Mouse (Mus musculus) lung, postnatal 4 days (tissue): ENCODE data around the gene Tbx21.

Experiments used
- DNase-seq, 2 experiments: peaks; one replicate each; pipeline ENCODE4 v3.0.0; 2021

The Tbx21 gene

GRCm38 (mm10) chr11:97131683-97132082, 16.6 kb upstream of the Tbx21 start:
- DNase-seq = no peak

DNA sequence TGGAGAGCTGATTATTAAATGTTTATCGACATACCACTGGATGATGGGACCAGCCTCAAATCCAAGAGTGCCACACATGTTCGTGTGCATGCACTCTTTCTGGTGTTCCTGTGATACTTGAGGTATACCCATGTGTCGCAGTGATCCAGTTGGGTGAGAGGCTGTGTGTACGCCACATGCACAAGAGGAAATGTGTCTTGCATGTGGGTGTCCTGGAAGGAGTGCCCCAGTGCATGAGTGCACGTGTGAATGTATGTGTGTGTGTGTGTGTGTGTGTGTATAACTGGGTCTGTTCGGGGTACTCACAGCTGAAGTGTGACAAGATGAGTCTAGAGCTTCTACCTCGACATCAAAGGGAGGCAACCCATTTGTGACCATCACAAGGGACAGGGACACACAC, 15.2 kb upstream of the Tbx21 start:
- no peak for DNase-seq

DNA sequence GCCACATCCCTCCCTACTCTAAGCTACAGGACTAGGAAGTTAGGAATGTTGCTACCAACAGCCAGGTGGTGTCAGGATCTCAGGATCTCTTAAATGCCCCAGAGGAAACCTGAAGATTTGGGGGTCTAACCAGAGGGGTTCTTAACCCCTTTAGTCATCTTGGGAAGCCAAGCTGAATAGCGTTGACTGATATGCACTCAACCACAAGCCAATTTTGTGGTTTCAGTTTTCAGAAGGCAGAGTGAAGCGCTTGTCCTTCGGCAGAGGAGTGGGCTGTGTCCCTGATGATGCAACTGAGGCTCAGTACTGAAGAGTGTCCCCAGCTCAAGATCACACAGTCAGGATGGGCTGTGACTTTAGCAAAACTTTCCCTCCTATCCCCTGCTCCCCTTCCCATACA, 13.8 kb upstream of the Tbx21 start:
- DNase-seq = no peak

GRCm38 (mm10) chr11:97127470-97128223, 12.5 kb upstream of the Tbx21 start:
- DNase-seq = peak in 1 of 2 experiments; percentile 19

- peak; percentile 54 to 68 for DNase-seq
These were observed 11.7 kb upstream of the Tbx21 start for GRCm38 (mm10) chr11:97126645-97127468.

DNA sequence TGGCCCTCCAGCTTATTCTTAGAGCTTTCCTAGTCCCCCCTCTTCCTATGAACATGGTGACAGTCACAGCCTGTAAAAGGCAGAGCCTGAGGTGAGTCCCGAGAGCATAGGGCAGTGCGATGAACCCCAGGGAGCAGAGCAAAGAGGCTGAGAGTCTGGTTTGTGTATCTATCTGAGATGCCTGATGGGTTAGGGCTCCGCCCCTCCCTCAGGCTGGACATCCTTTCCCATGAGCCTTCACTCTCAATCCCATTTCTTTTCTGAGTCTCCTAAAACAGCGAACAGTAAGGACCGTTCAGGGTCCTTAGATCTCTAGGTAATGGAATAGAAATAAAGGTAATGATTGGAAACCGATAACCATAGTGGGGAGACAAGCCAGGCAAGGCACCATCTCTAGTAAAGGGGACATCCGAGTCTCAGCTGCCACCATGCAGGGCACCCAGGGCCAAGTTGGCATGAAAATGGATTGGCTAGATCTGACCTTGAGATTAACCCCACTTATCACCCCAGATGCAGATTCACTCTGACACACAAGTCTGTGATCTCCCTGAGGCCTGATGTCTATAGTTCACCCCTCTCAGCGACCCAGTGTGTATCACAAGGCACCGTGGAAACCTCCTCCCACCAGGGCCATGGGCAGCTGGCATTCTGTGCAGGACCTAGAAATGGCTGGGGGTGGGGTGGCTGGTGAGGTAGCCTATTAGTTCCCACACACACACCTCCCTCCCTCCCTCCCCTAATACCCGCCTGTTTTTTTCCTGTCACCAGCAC, 9.3 kb upstream of the Tbx21 start:
- peak in 1 of 2 experiments; percentile 15 for DNase-seq

GRCm38 (mm10) chr11:97123282-97123890, 8.3 kb upstream of the Tbx21 start:
- DNase-seq = peak in 1 of 2 experiments; percentile 16

DNA sequence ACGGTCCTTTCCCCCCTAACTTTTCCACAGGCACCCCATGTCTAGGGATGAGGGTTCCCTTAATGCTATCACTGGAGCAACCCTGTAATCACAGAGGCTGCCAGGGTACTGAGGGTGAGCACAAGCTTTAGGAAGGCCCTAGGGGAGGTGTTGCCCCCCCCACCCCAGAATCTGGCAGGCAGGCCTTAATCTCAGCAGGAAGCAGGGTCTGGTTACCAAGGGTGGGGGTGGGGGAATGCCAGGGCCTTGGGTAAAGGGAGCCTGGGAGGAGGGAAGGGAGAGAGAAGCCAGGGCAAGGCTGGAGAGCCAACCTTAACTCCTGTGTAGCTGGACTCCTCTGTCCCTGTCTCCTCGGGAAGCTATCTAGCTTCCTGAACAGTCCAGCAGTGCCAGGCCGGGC, 5.5 kb upstream of the Tbx21 start:
- peak in 1 of 2 experiments; percentile 12 for DNase-seq

GRCm38 (mm10) chr11:97120221-97120620, 5.1 kb upstream of the Tbx21 start:
- DNase-seq = peak in 1 of 2 experiments; percentile 20

DNA sequence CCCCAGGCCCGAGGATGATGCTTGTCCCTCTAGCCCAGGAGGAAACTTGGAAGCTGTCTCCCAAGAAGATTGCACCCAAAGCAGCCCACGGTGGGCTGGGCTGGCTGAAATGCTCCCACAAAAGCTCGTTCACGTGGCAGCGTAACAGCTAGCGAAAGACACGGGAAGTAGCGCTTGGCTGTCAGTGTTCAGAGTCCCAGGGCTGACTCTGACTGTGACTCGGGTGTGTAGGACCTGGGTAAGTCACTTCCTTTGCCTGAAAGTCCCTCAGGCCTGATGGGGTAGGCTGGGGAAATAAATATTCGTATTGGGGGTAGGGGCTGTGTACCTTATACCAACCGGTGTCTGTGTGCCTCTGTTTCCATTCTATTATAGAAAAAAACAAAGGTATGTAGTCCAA, 666 bp upstream of the Tbx21 start:
- DNase-seq = no peak

- DNase-seq = no peak
These were observed 2.5 kb downstream of the Tbx21 start for GRCm38 (mm10) chr11:97112519-97113125.

DNA sequence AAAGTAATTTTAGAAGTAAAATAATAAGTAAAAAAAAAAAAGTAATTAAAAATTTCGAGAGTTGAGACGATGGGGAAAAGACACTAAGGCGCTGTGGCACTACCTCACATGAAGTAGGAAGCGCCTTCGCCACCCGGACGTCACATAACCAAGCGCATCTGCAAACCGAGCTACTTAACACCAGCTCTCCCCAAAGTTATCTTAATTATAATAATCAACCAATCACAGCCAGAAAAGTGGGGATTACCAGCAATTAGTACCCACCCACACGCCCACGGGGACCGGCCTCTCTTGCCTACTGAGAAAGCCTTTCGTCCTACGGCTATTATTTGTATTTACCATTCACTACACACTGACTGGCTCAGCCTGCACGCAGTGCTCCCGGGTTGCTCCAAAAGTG, 6.2 kb downstream of the Tbx21 start:
- DNase-seq = no peak

- no peak for DNase-seq
These were observed 11.0 kb downstream of the Tbx21 start for GRCm38 (mm10) chr11:97104091-97104483.

- DNase-seq = no peak
These were observed 11.7 kb downstream of the Tbx21 start for GRCm38 (mm10) chr11:97103163-97104090.

GRCm38 (mm10) chr11:97101722-97102121, 13.4 kb downstream of the Tbx21 start:
- DNase-seq = peak; percentile 68 to 83

DNA sequence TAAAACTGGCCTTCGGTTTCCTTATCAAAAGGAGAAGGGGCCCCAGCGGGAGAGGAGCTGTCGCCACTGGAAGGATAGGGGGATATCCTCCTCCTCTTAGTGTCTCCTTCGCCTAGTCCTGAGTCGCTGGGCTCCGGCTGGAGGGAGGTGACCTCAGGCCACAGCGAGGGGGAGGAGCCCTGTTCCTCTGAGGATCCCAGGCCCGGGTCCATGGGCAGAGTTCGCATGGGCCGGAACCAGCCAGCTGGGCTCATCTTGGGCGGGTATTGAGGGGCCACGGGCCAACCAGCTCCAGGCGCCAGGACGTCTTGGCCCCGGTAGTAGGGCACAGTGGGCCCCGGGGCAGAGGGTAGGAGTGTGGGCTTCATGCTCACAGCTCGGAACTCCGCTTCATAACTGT, 16.3 kb downstream of the Tbx21 start:
- peak in 1 of 2 experiments; percentile 42 for DNase-seq

DNA sequence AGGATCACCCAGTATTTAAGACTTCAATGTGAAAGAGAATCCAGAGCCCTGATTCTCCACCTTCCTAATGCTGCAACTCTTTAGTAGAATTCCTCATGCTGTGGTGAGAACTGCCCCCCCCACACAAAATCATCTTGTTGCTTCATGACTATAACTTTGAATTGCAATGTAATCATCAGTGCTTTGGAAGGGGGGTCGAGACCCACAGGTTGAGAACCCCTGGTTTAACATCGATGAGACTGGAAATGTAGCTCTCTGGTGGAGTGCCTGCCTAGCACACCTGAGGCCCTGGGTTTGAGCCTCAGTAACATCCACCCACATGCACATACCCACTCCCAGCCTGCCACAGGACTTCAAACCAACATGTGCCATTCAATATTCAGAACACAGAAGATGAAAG, 20.5 kb downstream of the Tbx21 start:
- no peak for DNase-seq

GRCm38 (mm10) chr11:97086365-97086764, 28.8 kb downstream of the Tbx21 start:
- no peak for DNase-seq

- no peak for DNase-seq
These were observed 30.2 kb downstream of the Tbx21 start for GRCm38 (mm10) chr11:97084821-97085505.

DNA sequence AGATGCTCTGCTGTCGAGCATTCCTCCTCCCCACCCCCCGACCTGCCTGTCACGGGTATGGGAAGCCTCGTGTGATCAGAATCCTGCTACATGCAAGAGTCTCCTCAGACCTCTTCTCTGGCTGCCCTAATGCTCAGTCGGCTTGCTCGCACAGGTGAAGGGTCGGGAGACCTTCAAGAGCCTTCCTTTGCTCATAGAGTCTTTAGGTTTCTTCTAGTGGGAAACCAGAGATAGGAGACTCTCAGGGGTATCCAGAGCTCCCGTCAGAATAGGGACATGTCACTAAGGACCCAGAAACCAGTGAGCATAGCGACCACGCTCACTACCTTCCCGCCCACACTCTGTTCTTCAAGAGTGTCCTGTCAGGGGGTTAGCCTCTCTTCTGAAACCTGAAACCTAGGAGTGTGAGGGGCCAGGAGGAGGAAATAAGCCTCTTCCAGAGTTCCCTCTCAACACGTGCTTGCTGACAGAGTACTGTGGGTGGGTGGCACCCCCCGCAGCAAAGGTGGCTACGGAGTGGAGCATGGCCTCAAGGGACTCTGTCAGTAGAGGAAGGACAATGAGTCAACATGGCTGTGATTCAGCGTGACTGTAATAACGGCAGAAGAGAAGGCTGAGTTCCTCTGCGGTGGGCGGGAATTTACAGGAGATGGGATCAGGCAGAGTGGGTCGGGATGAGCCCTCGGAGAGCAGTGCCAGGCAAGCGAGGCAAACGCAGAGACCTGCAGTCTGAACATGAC, 31.6 kb downstream of the Tbx21 start:
- DNase-seq = no peak
